Mouse (Mus musculus) liver, postnatal 0 days (tissue): Measurements from ENCODE around the gene Uck2.

Experiments
- CTCF ChIP-seq: sonication (generic); IDR thresholded peaks from 2 replicates; pipeline ENCODE4 v1.5.1; 2016; ENCODE audit warnings: antibody characterized with exemption, low read depth
- EP300 ChIP-seq: IDR thresholded peaks from 2 replicates; pipeline ENCODE4 v1.6.1; 2016; ENCODE audit warnings: antibody characterized with exemption, low read depth, mild to moderate bottlenecking

DNA sequence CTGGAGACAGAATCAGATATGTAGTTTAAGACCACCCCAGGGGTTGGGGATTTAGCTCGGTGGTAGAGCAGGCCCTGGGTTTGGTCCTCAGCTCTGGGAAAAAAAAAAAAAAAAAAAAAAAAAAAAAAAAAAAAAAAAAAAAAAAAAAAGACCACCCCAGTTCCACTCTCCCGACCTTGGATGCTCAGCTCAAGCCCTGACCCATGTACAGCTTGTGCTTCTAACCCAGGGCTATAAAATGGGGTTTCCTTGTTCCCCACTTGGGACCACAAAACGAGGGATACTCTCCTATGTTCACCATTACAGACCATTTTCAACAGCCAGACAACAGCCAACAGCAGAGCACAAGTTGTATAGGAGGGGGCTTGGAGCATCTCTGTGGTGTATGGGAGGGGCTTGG lies 18.4 kb downstream of the Uck2 start:
- TF ChIP-seq CTCF (no peak), EP300 (no peak)
